Mouse (Mus musculus) neural tube, embryonic 11.5 days (tissue): ENCODE data around the gene Arap1. TPM values are rescaled to one million over a fixed set of nuclear protein-coding genes. Genes with fewer than 3 reads are reported as not detected.

Experiments
- ATAC-seq: fragments of 200-750 bp; cut with Nextera tagmentation; 2 replicates; pipeline ENCODE4 v1.8.0; 2017; ENCODE audit warnings: moderate number of reproducible peaks, mild to moderate bottlenecking, moderate TSS enrichment, moderate library complexity; ENCODE audit not compliant: insufficient read depth, low FRiP score, low TSS enrichment
- DNase-seq: peaks from one replicate; pipeline ENCODE4 v3.0.0-alpha.2; 2015; ENCODE audit warnings: low spot score
- H3K27ac ChIP-seq: fragments of 300-500 bp; sonication (generic); 2 replicates; pipeline ENCODE4 v1.5.1; 2014; ENCODE audit warnings: low read depth, mild to moderate bottlenecking, low read length
- H3K27me3 ChIP-seq: fragments of 300-500 bp; sonication (generic); 2 replicates; pipeline ENCODE4 v1.6.1; 2014; ENCODE audit warnings: mild to moderate bottlenecking, low read length, mixed read lengths; ENCODE audit not compliant: control insufficient read depth, insufficient read depth
- H3K36me3 ChIP-seq: fragments of 300-500 bp; sonication (generic); 2 replicates; pipeline ENCODE4 v1.6.1; 2014; ENCODE audit warnings: mild to moderate bottlenecking, low read length, moderate library complexity, mixed read lengths; ENCODE audit not compliant: control insufficient read depth, insufficient read depth
- H3K4me1 ChIP-seq: fragments of 300-500 bp; sonication (generic); 2 replicates; pipeline ENCODE4 v1.6.1; 2014; ENCODE audit warnings: low read length, mixed read lengths; ENCODE audit not compliant: control insufficient read depth, insufficient read depth
- H3K4me2 ChIP-seq: fragments of 300-500 bp; sonication (generic); 2 replicates; pipeline ENCODE4 v1.6.1; 2014; ENCODE audit warnings: low read depth, mild to moderate bottlenecking, moderate library complexity
- H3K4me3 ChIP-seq: fragments of 300-500 bp; sonication (generic); 2 replicates; pipeline ENCODE4 v1.5.1; 2014; ENCODE audit warnings: low read depth, low read length
- H3K9ac ChIP-seq: fragments of 300-500 bp; sonication (generic); 2 replicates; pipeline ENCODE4 v1.6.1; 2014; ENCODE audit warnings: mild to moderate bottlenecking, low read length
- H3K9me3 ChIP-seq: fragments of 300-500 bp; sonication (generic); 2 replicates; pipeline ENCODE4 v1.6.1; 2016; ENCODE audit warnings: low read length; ENCODE audit not compliant: control insufficient read depth
- WGBS: fragments of 180-500 bp; shearing (Covaris S2); extraction: QIAGEN DNeasy Blood & Tissue Kit; methylation state at CpG from one replicate; pipeline ENCODE4 v1.1.7; 2014; 5-methylcytosine and 5-hydroxymethylcytosine counted together
- polyA plus RNA-seq: library from polyadenylated mRNA; unstranded; fragments of >200 nt; fragmentation: Nextera tagmentation; extraction: Ambion mirVana; gene quantifications from 2 replicates; pipeline ENCODE4 v1.2.1, GENCODE M21; 2014

The Arap1 gene
- polyA plus RNA-seq, 1 experiment from 2014 or later, result 11.2 TPM

DNA sequence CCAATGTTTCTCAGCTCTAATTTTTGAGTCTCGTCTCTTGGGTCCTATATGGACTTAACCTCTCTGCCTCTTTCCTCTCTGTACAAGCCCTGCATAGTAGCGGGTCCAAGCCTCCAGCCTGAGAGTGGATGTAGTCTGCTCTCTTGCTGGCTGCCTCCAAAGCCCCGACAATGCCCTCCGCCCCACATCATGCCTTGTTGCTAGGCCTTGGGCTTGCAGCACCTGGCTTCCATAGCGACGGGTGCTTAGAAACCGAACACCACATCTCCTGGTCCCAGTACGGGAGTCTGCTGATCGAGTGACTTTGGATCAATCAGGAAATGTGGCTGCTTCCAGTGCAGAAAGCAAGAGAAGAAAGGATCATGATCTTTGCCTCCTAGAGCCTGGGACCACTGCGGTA, 95.2 kb downstream of the Arap1 start:
- Histone ChIP-seq H3K9me3 (no peaks in the 10 kb centered on the region), H3K4me2 (no peak overlapping the region), H3K9ac (no peak overlapping the region), H3K4me1 (no peaks in the 10 kb centered on the region; the same call in 1 of the 2 replicates), H3K27ac (no peak overlapping the region), H3K36me3 (no peaks in the 10 kb centered on the region), H3K27me3 (no peaks in the 10 kb centered on the region), H3K4me3 (no peak overlapping the region)
- DNase-seq, result no peak
- ATAC-seq, result no peak
- WGBS, result 66% methylated on average over 10 of the region's 10 CpGs

DNA sequence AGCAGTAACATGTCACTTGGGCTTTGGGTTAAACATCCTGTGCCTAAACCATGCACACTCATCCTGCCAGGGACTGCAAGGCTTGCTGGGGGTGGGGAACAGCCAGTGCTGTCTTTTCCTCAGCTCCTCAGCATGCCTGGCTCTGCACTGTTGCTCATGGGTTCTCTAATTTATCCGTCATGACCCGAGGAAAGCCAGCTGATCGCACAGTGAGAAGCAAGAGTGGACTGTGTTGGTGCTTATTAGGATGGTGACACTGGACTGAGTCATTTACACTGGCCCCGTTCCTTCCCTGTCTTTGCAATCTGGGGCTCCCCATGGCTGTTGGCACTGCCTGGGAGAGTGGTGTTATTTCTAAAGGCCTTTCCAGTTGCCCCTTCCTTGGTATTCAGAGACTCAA, 96.3 kb downstream of the Arap1 start:
- DNase-seq (no peak), ATAC-seq (no peak)
- no peak overlapping the region for H3K9ac ChIP-seq
- H3K4me2 ChIP-seq, result no peak overlapping the region
- no peak overlapping the region for H3K27ac ChIP-seq
- no peak overlapping the region for H3K4me3 ChIP-seq
- H3K9me3 ChIP-seq, result no peaks in the 10 kb centered on the region
- 89% methylated on average over 4 of the region's 4 CpGs for WGBS
- H3K27me3 ChIP-seq, result no peaks in the 10 kb centered on the region
- H3K36me3 ChIP-seq, result no peaks in the 10 kb centered on the region
- H3K4me1 ChIP-seq, result no peaks in the 10 kb centered on the region; the same call in 1 of the 2 replicates

DNA sequence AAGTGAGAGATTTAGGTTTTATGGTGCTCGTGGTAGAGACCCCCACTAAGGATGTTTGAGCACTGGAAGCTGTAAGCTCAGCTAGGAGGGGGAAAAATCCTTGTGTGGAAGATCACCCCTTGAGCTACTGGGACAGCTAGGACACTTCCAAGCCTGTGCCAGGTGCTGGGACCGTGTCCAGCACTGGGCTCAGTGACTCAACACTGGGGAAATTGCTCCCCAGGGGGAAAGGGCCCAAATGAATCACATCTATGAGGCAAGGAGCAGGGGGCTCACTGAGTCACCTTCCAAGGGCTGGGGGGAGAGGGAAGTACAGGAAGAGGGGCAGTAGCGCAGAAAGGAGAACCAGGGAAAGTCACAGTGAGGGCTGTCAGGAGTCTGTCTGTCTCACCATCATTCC, 102.0 kb downstream of the Arap1 start:
- H3K9ac ChIP-seq, result no peak overlapping the region

DNA sequence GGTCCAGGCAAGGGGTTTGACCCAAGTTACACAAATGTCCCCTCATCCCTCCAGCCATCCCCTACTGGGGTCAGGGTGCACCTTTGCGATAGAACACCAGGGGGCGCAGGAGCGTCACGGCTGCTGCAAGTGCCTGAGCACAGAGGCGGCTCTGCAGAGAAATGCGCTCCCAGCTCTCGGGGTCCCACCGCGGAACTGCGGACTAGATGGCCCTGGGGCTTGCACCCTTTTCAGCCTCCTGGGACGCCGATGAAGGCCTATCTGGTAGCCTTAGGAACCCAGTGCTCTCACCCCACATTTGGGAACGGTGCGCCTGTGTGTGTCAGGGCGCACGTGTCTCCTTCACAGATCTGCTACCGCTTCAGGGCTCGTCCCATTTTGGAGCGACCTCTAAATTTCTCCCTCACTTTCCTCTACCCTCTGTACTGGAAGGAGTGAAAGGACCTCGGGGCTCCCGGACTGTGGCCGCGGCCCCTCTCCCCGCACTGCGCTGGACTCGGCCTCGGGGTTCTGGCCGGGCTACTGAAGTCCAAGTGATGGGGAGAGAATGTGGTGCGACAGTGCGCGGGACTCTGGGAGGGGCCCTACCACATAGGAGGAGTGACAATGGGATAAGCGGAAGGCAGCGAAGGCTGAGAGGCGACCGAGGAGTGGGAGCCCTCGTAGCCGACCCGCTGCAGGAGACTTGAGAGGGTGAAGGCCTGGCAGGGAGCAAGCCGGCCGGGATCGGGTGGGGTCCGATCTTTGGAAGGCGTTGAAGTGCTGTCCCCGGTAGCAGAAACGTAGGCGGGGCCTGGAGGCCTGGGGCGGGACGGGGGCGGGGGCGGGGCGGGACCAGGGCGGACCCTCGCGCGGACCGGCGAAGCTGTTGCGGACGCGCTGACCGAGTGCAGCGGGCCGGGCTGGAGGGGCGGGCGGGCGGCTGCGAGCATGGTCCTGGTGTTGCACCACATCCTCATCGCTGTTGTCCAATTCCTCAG, 102.8 kb downstream of the Arap1 start:
- Histone ChIP-seq H3K9ac (peak overlapping the region; percentile 55), H3K4me2 (peak overlapping the region; percentile 73), H3K27ac (no peak overlapping the region), H3K36me3 (no peaks in the 10 kb centered on the region), H3K27me3 (peaks cover 13% of the 10 kb centered on the region), H3K4me3 (peak overlapping the region; percentile 47), H3K9me3 (no peaks in the 10 kb centered on the region), H3K4me1 (no peaks in the 10 kb centered on the region)
- DNase-seq, result peak; percentile 89
- WGBS, result under 1% methylated on average over 60 of the region's 68 CpGs
- peak; percentile 77 for ATAC-seq

More for the DNA sequence above, 102.0 kb downstream of the Arap1 start:
- no peak for ATAC-seq
- Histone ChIP-seq H3K9me3 (no peaks in the 10 kb centered on the region), H3K27ac (no peak overlapping the region), H3K36me3 (no peaks in the 10 kb centered on the region), H3K4me2 (no peak overlapping the region), H3K4me3 (no peak overlapping the region), H3K27me3 (peaks cover 13% of the 10 kb centered on the region), H3K4me1 (no peaks in the 10 kb centered on the region)
- no peak for DNase-seq
- WGBS, result 39% methylated on average over 3 of the region's 3 CpGs

DNA sequence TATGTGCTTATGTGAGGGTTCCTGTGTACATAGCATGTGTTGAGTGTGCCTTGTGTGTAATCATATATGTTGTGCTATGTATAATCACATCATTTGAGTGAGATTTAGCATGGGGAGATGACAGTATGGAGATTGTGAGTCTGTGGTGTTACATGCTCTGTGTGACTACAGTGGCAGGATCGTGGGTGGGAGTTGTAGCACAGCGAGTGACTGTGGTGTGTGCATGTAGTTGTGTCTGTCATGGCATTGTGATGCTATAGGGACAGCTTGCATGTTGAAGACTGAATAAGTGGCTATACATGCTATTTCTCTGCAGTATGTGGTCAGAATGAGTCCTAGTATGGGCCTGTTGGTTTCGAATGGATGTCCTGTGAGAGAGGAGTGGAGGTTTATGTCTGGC, 104.8 kb downstream of the Arap1 start:
- Histone ChIP-seq H3K4me3 (no peak overlapping the region), H3K9ac (no peak overlapping the region), H3K4me2 (no peak overlapping the region; the same call in 1 of the 2 replicates), H3K4me1 (no peaks in the 10 kb centered on the region), H3K27ac (no peak overlapping the region), H3K27me3 (peaks cover 13% of the 10 kb centered on the region), H3K9me3 (no peaks in the 10 kb centered on the region), H3K36me3 (no peaks in the 10 kb centered on the region)
- DNase-seq (no peak), ATAC-seq (no peak)
- 91% methylated on average over 3 of the region's 3 CpGs for WGBS

DNA sequence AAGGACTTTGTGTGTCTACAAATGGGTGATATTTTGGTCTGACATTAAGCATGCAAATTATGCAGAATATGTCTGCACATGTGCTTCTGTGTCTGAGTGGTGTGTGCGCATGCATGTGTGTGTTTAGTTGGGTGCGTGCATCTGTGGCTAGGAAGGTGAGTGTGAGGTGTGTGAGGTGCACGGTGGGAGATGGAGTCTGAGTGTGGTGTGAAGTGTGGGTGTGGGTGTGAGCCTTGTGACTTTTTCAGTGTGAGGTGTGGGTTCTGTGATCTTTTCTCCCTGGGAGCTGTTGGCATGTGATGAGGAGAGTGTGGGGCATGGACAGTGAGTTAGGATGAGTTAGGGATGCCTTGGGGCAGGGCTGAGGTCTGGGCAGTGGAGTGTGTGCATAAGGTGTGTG, 105.4 kb downstream of the Arap1 start:
- no peak overlapping the region for H3K27ac ChIP-seq
- WGBS, result 93% methylated on average over 3 of the region's 3 CpGs
- no peak overlapping the region for H3K4me3 ChIP-seq
- no peaks in the 10 kb centered on the region for H3K36me3 ChIP-seq
- H3K9me3 ChIP-seq, result no peaks in the 10 kb centered on the region
- H3K4me2 ChIP-seq, result no peak overlapping the region
- peaks cover 13% of the 10 kb centered on the region for H3K27me3 ChIP-seq
- no peak overlapping the region for H3K9ac ChIP-seq
- no peaks in the 10 kb centered on the region for H3K4me1 ChIP-seq
- ATAC-seq (no peak), DNase-seq (no peak)

DNA sequence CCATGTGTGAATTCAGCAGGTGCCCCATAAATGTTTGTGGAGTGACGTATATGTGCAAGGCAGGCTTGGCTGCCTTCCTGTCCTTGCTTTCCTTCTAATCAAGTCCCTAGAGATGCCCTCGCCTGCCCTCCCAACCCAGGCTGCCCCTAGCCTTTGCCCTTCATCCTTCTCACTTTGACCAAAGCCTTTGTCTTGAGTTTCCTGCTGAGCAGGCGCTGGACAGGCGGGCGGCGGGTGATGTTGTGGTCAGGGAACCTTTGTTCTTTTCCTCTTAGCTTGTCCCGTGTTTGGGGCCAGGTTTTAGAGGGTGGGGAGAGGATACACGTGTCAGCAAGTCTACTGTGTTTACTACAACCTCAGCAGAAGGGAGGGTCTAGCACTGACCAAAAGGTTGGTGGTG, 105.9 kb downstream of the Arap1 start:
- H3K9ac ChIP-seq, result no peak overlapping the region
- no peaks in the 10 kb centered on the region for H3K4me1 ChIP-seq
- no peak overlapping the region for H3K4me2 ChIP-seq
- ATAC-seq (no peak), DNase-seq (no peak)
- peaks cover 13% of the 10 kb centered on the region for H3K27me3 ChIP-seq
- no peak overlapping the region for H3K27ac ChIP-seq
- H3K36me3 ChIP-seq, result no peaks in the 10 kb centered on the region
- H3K4me3 ChIP-seq, result no peak overlapping the region
- H3K9me3 ChIP-seq, result no peaks in the 10 kb centered on the region
- WGBS, result 32% methylated on average over 8 of the region's 8 CpGs

DNA sequence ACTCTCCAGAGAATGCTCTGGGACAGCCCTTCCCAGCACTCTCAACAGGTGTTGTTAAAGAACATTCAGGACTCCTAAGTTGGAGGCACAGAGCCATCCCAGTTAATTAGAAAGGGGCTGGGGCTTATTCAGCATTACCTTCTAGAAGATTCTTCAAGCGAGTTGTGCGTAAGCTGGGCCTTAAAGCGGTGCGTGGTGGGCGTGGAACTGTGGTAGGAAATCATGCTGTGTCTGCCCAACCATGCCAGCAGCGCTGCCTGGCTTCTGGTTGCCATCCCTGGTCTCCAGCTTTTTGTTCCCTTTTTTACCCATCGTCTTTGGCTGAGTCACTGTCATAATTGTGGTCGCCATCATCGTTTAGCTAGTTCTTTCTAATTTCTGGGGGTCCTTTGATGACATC, 106.6 kb downstream of the Arap1 start:
- DNase-seq, result no peak
- Histone ChIP-seq H3K4me2 (no peak overlapping the region), H3K36me3 (no peaks in the 10 kb centered on the region), H3K9me3 (no peaks in the 10 kb centered on the region), H3K4me3 (no peak overlapping the region), H3K4me1 (no peaks in the 10 kb centered on the region), H3K27me3 (peaks cover 13% of the 10 kb centered on the region), H3K27ac (no peak overlapping the region), H3K9ac (no peak overlapping the region)
- WGBS, result 92% methylated on average over 9 of the region's 9 CpGs
- ATAC-seq, result no peak

DNA sequence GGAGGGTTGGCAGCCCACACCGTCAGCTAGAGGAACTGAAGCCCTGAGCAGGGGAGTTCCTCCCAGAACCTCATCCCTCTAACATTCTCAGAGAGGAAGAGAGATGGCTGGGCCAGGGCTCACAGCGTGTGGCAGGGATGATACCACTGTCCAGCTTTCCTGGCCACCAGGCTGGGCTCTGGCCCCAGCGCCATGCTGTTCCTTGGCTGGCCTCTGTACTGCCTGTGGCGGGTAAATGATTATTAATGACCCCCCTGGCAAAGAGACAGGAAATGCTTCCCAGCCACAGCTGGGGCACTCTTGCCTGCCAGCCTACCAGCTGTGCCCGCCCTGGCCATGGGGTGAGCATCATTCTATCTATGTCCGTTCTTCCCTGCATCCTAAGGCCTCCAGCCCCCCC, 107.3 kb downstream of the Arap1 start:
- no peak overlapping the region for H3K27ac ChIP-seq
- no peak overlapping the region for H3K4me3 ChIP-seq
- no peaks in the 10 kb centered on the region for H3K36me3 ChIP-seq
- no peak overlapping the region for H3K4me2 ChIP-seq
- no peaks in the 10 kb centered on the region for H3K4me1 ChIP-seq
- WGBS, result 72% methylated on average over 6 of the region's 6 CpGs
- peaks cover 13% of the 10 kb centered on the region for H3K27me3 ChIP-seq
- DNase-seq, result no peak
- no peaks in the 10 kb centered on the region for H3K9me3 ChIP-seq
- ATAC-seq, result no peak
- no peak overlapping the region for H3K9ac ChIP-seq
